Mouse (Mus musculus): Measurements from ENCODE around the gene Trim3.

Trim3 gene

DNA sequence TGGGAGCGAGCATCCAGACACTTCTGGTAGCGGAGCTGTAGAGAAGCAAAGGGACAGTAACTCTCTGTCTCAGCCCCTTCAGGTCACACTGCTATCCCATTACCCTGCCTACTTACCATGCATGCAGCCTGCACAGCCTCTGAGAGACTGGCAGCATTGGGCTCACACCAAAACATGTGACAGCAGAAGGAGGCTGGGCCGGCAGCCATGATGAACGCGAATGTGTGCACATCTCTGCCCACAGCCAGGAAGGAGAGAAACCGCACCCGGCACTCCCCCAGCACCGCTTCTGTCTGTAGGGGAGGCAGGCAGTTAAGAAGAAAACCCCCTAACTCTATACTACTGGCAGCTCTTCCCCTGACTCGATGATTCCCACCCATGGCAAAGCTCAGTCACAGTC, 74.4 kb downstream of the Trim3 start:
- no peak for DNase-seq (ENCODE audit: low spot score in 2 of 2)

DNA sequence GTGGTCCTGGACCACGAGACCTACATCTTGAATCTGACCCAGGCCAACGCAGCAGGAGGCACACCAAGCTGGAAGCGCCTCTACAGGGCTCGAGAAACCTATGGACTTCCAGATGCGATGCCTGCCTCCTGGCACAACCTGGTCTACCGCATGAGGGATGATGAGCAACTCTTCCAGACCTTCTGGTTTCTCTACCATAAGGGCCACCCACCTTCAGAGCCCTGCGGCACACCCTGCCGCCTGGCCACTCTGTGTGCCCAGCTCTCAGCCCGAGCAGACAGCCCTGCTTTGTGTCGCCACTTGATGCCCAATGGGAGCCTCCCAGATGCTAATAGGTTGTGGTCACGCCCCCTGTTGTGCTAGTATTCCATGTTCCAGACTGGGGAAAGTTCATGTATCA, 75.7 kb downstream of the Trim3 start:
- DNase-seq (ENCODE audit: low spot score in 2 of 2), result no peak

DNA sequence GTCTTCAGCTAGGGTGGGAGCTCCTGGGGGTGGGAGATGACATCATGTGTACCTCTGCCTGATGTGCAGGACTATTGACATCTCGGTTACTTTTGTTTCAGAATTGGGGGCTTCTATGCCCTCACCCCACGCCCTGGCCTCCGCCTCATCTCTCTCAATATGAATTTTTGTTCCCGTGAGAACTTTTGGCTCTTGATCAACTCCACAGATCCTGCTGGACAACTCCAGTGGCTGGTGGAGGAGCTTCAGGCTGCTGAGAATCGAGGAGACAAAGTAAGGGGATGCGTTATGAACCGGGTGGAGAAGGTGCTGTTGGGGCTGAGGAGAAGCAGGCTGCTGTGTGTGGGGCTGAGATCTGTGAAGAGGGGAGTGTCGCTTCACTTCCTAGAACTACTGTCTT, 77.0 kb downstream of the Trim3 start:
- DNase-seq (ENCODE audit: low spot score in 2 of 2), result no peak

DNA sequence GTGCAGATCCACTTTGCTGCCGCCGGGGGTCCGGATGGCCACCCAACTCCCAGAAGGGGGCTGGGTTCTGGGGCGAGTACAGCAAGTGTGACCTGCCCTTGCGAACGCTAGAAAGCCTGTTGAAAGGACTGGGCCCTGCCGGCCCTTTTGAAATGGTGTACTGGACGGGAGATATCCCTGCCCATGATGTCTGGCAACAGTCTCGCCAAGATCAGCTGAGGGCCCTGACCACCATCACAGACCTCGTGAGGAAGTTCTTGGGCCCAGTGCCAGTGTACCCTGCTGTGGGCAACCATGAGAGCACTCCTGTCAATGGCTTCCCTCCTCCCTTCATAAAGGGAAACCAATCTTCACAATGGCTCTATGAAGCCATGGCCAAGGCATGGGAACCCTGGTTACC, 77.8 kb downstream of the Trim3 start:
- DNase-seq (ENCODE audit: low spot score in 2 of 2), result no peak
